Mouse (Mus musculus): ENCODE data around the gene Tex14. TPM values are rescaled to one million over a fixed set of nuclear protein-coding genes. Genes with fewer than 3 reads are reported as not detected.
"Not testable (repeated sequence)": the region's sequence is repeated elsewhere in the genome, so short reads cannot be mapped to it uniquely, and the experiment has no call there.

Tex14 gene
- total and polyA plus RNA-seq, 3 experiments = 0.42 TPM; not detected in 1

DNA sequence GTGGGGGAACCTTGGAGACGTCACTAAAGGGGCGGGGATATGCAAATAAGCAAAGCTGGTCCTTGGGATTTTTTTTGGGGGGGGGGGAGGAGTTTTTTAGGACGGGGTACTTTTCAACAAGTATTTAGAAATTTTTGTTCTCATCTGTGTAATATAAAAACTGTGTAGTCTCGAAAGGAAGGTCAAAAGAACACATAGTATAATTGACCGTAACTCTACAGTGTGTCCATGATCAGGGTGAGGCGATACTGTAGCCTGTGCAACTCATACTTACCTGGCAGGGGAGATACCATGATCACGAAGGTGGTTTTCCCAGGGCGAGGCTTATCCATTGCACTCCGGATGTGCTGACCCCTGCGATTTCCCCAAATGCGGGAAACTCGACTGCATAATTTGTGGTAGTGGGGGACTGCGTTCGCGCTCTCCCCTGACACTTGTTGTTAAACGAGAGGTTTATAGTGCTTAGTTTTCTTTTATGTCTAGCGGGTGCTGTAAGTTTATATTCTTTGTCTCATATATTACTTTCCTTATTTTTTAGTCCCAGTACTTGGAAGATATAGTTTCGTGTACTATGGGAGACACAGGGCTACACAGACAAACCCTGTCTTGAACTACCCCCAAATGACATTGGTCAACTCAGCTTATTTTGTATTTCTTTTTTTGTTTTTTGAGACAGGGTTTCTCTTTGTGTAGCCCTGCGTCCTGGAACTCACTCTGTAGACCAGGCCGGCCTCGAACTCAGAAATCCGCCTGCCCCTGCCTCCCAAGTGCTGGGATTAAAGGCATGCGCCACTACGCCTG, 21.8 kb downstream of the Tex14 start:
- H3K79me2 ChIP-seq (ENCODE audit: control insufficient read depth, insufficient read depth, low read length, poor library complexity); H3K27me3 ChIP-seq (ENCODE audit: control insufficient read depth in 1 of 2, insufficient read depth in 2 of 2, low read length in 2 of 2); H3K9me3 ChIP-seq (replicated peaks; ENCODE audit: insufficient read depth, low read length): not testable (repeated sequence)
- TF ChIP-seq POLR2A (IDR thresholded peaks at IDR 0.05; ENCODE audit: control insufficient read depth in 1 of 2, insufficient read depth in 1 of 2, low read depth in 1 of 2, low read length in 2 of 2, poor library complexity in 1 of 2) = peak; percentile 98 to 99
- TF ChIP-seq TBP (IDR thresholded peaks at IDR 0.05; ENCODE audit: low read depth, low read length) = peak; percentile 99
- peak; percentile 100 for TF ChIP-seq POLR2AphosphoS5 (IDR thresholded peaks at IDR 0.05; ENCODE audit: borderline replicate concordance, low read depth, low read length)
- TF ChIP-seq UBTF (IDR thresholded peaks at IDR 0.05; ENCODE audit: borderline replicate concordance, insufficient read depth, low read depth, low read length) = 0 out of 2 replicates have a peak, but pooled peaks have one; percentile 23
- peak; percentile 98 for DNase-seq (ENCODE audit: low read depth, low spot score)
- peak overlapping the region in 1 of 2 experiments; percentile 72; a peak in 2 of 4 replicates for H3K4me3 ChIP-seq (ENCODE audit: control insufficient read depth in 1 of 2, insufficient read depth in 1 of 2, low read depth in 2 of 2, low read length in 2 of 2)
- H3K9ac ChIP-seq (ENCODE audit: control insufficient read depth, low read depth, low read length, poor library complexity, severe bottlenecking) = peak overlapping the region; percentile 77
- H3K4me1 ChIP-seq (ENCODE audit: control insufficient read depth in 1 of 2, insufficient read depth in 2 of 2, low read length in 2 of 2) = peaks cover 10 to 20% of the 10 kb centered on the region in 2 experiments; a peak in 3 of 4 replicates
- H3K36me3 ChIP-seq (ENCODE audit: control insufficient read depth in 1 of 2, insufficient read depth in 2 of 2, low read length in 2 of 2) = peaks cover 0 to 39% of the 10 kb centered on the region in 2 experiments; a peak in 2 of 4 replicates
- peak overlapping the region; percentile 82 for H3K27ac ChIP-seq (ENCODE audit: control insufficient read depth, low read depth, low read length)

DNA sequence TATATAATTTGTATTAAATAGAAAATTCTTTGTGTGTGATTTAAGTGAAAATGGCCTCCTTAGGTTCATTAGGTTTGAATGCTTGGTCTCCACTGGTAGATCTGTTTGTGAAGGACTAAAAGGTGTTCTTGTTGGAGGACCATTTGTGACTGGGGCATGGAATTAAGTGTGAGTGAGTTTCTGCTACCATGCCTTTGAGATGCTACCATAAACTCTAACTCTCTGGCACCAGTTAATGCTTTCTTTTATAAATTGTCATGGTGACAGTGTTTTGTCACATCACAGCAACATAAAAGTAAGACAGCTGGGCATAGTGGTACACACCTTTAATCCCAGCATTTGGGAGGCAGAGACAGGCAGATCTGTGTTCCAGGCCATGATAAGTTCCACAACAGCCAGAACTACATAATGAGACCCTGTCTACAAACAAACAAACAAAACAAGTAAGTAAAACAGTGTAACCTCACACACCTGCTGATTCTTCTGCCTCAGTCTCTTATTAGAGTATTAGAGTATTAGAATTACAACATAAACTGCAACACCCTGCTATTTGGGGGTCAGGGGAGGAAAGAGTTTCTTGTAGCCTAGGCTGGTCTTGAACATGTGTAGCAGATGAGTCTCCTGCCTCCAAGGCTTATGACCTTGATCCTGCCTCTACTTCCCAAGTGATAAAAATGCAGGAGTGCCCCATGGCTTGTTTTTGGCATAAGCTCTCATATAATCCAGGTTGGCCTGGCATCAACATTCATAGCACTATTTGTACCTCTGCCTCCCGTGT, 22.6 kb downstream of the Tex14 start:
- Histone ChIP-seq H3K27ac (ENCODE audit: control insufficient read depth, low read depth, low read length) (peak overlapping the region; percentile 55), H3K27me3 (ENCODE audit: control insufficient read depth in 1 of 2, insufficient read depth in 2 of 2, low read length in 2 of 2) (no peaks in the 10 kb centered on the region), H3K9me3 (replicated peaks; ENCODE audit: insufficient read depth, low read length) (no peaks in the 10 kb centered on the region), H3K9ac (ENCODE audit: control insufficient read depth, low read depth, low read length, poor library complexity, severe bottlenecking) (no peak overlapping the region), H3K4me1 (ENCODE audit: control insufficient read depth in 1 of 2, insufficient read depth in 2 of 2, low read length in 2 of 2) (peaks cover 10 to 20% of the 10 kb centered on the region in 2 experiments; a peak in 3 of 4 replicates), H3K4me3 (ENCODE audit: control insufficient read depth in 1 of 2, insufficient read depth in 1 of 2, low read depth in 2 of 2, low read length in 2 of 2) (no peak overlapping the region), H3K36me3 (ENCODE audit: control insufficient read depth in 1 of 2, insufficient read depth in 2 of 2, low read length in 2 of 2) (peaks cover 0 to 41% of the 10 kb centered on the region in 2 experiments; a peak in 2 of 4 replicates), H3K79me2 (ENCODE audit: control insufficient read depth, insufficient read depth, low read length, poor library complexity) (no peaks in the 10 kb centered on the region)
- DNase-seq (ENCODE audit: low read depth, low spot score) = peak; percentile 95
- TF ChIP-seq POLR2AphosphoS5 (IDR thresholded peaks at IDR 0.05; ENCODE audit: borderline replicate concordance, low read depth, low read length) = peak; percentile 99
- TF ChIP-seq ELF1 (IDR thresholded peaks at IDR 0.05; ENCODE audit: low read depth, low read length) = no peak
- no peak for TF ChIP-seq JUND (IDR thresholded peaks at IDR 0.05; ENCODE audit: low read depth, low read length)
- TF ChIP-seq BHLHE40 (IDR thresholded peaks at IDR 0.05; ENCODE audit: borderline replicate concordance, low read depth, low read length) = no peak
- TF ChIP-seq TAL1 (IDR thresholded peaks at IDR 0.05; ENCODE audit: low read length) = peak; percentile 15; the same call in 1 of the 2 replicates
- TF ChIP-seq CHD2 (IDR thresholded peaks at IDR 0.05; ENCODE audit: low read length) = no peak
- TF ChIP-seq POLR2A (IDR thresholded peaks at IDR 0.05; ENCODE audit: control insufficient read depth in 1 of 2, insufficient read depth in 1 of 2, low read depth in 1 of 2, low read length in 2 of 2, poor library complexity in 1 of 2) = peak; percentile 66 to 94; a peak in 3 of 4 replicates
